In genomic region chr11:23305673-23306608, GRCm38 (mm10) we compare ENCODE assay signal across 8 mouse cellular contexts. TPM values are rescaled to one million over a fixed set of nuclear protein-coding genes. Genes with fewer than 3 reads are reported as not detected.
DNase-seq lines count a peak whose midpoint lies in the region; ATAC-seq lines count a peak whose summit lies in the region.

No protein-coding gene starts in this region.

- DNase-seq in NIH3T3 (ENCODE audit: low read depth): peak; percentile 98
- DNase-seq in cerebellum, postnatal 10 days: peak; percentile 98 to 99
- DNase-seq in frontal cortex, postnatal 14 days (ENCODE audit: low spot score in 2 of 2): peak; percentile 89 to 91
- peak; percentile 89 for DNase-seq in hindbrain, embryonic 14.5 days (ENCODE audit: low spot score)
- DNase-seq in layer of hippocampus, postnatal 36 days: peak; percentile 96
- peak; percentile 97 for DNase-seq in lung, postnatal 36 days
- DNase-seq in retina, postnatal 1 day: peak; percentile 98
- DNase-seq in urinary bladder, adult 18-20 months (ENCODE audit: low spot score in 2 of 2): peak; percentile 93 to 96

- H3K4me3 ChIP-seq in hindbrain, embryonic 14.5 days (replicated peaks; ENCODE audit: low read length): peak overlapping the region; percentile 92

- H3K9me3 ChIP-seq in hindbrain, embryonic 14.5 days (ENCODE audit: control insufficient read depth, low read length): no peaks in the 10 kb centered on the region

- peak; percentile 95 for ATAC-seq in hindbrain, embryonic 14.5 days (ENCODE audit: low FRiP score)

- WGBS in hindbrain, embryonic 14.5 days: under 1% methylated on average over 77 of the region's 98 CpGs

- H3K4me2 ChIP-seq in hindbrain, embryonic 14.5 days (replicated peaks): peak overlapping the region; percentile 49

- no peaks in the 10 kb centered on the region for H3K27me3 ChIP-seq in hindbrain, embryonic 14.5 days (ENCODE audit: control insufficient read depth, insufficient read depth, low read length)

- peak overlapping the region; percentile 99 for H3K27ac ChIP-seq in hindbrain, embryonic 14.5 days

- H3K9ac ChIP-seq in hindbrain, embryonic 14.5 days: peak overlapping the region; percentile 88

- peaks cover 16% of the 10 kb centered on the region for H3K4me1 ChIP-seq in hindbrain, embryonic 14.5 days (replicated peaks; ENCODE audit: control insufficient read depth, insufficient read depth, low read length)

- H3K36me3 ChIP-seq in hindbrain, embryonic 14.5 days (replicated peaks; ENCODE audit: control insufficient read depth, insufficient read depth): no peaks in the 10 kb centered on the region

RNA-seq across cellular contexts. Expression of gene Usp34, which starts 0.8 kb away (rescaled TPM):
- polyA plus RNA-seq in hindbrain, embryonic 14.5 days (2014; fragmentation: Nextera tagmentation; extraction: Ambion mirVana): 46.5 and 48.9 TPM in 2 replicates
- total RNA-seq in layer of hippocampus, postnatal 36 days (2021): 10 to 100 TPM; 81.6 to 88.3 TPM

RNA-seq across cellular contexts. Expression of gene Xpo1, which starts 50.1 kb away (rescaled TPM):
- polyA plus RNA-seq in hindbrain, embryonic 14.5 days (2014; fragmentation: Nextera tagmentation; extraction: Ambion mirVana): 90.7 and 94.9 TPM in 2 replicates
- total RNA-seq in layer of hippocampus, postnatal 36 days (2021): 10 to 100 TPM; 72.4 to 75.6 TPM

Comparison
In these comparisons a context has a peak if more than half of its experiments do, and no peak if none do; other contexts are left out.
1. Peak in every context shown above with its lines: DNase-seq, ATAC-seq, H3K4me3 ChIP-seq and H3K27ac ChIP-seq.